Mouse (Mus musculus): ENCODE measurements around the gene Myh7.
"Not testable (repeated sequence)": the region's sequence is repeated elsewhere in the genome, so short reads cannot be mapped to it uniquely, and the experiment has no call there.

Myh7 gene

DNA sequence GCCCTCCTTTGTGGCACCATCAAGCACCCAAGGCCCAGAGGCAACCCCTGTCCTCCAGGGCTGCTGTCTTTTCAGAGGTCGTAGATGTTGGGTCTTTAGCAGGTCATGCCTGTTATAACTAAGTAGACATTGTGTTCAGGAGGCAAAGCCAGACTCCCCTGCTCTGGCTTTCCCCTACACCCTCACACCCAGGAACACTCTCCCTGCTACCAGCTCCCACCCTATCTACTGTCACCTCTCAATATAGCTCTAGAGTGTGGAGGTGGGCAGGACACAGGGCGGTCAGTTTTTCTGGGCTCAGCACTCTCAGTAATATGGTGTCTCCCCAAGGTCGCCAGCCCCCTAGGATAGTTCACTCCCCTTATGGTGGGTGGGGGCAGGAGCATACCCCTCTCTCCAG, 26.6 kb downstream of the Myh7 start:
- no peak for DNase-seq

DNA sequence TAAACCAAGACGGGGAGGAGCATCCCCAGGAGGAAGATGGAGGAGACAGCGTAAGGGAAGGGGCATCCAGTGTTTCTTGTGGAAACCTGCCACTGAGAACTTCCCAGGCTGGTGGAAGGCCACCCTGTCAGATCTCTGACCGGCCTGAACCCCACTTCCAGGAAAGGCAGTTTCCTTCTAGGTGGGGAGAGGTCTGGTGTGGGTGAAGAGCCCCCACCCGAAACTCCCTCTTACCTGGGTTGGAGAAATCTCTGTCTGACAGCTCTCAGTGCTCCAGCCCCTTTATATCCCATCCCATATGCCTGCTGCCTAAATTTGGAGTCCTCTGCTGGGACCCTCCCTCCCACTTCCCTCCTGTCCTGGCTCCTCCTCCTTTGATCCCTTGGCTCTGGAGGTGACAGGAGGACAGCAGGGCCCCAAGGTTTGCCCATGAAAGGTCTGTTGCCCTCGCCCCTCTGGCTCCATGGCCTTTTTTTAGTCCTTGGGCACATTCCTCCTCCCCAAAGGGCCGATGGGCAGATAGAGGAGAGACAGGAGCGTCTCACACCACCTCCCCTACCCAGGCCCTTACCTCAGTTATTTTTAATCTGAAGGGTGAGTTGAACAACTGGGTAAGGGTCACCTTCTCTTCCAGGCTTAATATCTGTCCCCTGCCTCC, 28.0 kb downstream of the Myh7 start, which contains the start of gene Myh6:
Gene Myh6 (minus strand): TSS at position 608 of the 658 bp plus-strand sequence.
- DNase-seq: no peak

DNA sequence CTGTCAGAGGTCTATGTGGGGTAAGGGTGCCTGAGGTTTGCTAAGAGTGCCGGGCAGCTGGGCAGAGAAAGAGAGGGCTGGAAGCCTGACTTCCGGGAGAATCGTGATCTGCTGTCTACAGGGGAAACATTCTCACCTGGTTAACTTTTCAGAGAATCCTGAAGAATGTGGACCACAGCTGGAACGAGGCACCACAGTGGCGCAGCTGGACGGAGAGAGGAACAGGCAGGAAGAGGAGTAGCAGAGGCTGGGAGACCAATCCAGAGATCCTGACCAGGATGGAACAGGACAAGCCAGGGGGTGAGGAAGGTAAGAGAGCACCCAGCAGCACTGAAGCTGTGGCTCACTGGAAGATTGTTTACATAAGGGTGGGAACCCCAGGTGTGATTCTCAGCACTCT, 28.8 kb downstream of the Myh7 start:
- no peak for DNase-seq

DNA sequence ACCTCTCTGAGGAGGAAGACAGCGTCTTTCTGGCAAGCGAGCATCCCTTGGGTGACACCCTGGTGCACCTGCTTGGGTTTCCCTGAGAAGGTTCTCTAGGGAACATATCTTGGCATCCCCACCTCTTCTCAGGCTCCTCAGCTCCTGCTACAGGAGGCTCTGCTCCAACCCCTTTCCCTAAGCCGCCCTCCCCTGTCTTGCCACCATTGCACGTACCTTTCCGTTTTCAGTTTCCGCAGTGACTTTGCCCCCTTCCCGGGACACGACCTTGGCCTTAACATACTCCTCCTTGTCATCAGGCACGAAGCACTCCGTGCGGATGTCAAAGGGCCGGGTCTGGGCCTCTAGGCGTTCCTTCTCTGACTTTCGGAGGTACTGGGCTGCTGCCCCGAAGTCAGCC, 29.4 kb downstream of the Myh7 start:
- no peak for DNase-seq

DNA sequence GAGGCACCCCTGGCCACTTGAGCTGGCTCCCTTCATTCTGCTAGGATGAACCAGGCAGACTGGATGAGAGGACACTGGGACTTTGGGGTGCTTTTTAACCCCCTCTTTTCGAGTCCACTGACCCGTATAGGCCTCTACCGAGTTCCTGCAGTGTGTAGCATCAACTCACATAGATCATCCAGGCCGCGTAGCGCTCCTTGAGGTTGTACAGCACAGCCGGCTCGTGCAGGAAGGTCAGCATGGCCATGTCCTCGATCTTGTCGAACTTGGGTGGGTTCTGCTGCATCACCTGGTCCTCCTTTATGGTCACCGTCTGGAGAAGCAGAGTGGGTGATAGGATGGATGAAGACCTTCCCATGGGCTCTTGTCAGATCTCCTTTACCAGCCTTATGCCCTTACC, 30.7 kb downstream of the Myh7 start:
- no peak for DNase-seq

DNA sequence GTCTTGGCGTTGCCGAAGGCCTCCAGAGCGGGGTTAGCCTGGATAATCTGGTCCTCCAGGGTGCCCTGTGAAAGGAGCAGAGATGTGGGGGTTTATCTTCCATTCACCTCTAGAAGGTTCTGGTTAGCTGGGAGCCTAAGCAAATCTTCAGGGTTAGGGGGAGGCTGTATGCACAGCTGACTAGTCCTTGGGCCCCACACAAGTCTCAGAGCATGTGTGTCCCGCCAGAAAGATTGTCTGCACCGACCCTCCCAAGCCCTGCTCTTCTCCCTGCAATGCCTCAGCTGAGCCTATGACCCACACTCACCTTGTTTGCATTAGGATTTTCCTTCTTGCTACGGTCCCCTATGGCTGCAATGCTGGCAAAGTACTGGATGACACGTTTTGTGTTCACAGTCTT, 31.7 kb downstream of the Myh7 start:
- no peak for DNase-seq

DNA sequence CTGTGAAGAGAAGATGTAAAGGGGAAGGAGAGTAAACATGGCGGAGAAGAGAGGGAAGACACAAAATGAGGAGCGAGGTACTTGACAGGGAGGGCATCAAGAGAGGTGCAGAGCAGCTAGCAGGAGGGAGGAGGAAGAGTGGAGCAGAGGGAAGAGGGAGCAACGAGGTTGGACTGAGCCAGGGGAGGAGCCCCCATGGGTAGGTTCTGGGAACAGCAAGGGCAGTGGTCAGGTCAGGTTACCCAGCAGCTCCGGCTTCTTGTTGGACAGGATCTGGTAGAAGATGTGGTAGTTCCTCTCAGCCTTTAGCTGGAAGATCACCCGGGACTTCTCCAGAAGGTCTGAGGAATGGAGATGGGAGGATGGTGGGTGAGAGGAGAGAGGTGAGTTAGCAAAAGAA, 32.9 kb downstream of the Myh7 start:
- DNase-seq: no peak

DNA sequence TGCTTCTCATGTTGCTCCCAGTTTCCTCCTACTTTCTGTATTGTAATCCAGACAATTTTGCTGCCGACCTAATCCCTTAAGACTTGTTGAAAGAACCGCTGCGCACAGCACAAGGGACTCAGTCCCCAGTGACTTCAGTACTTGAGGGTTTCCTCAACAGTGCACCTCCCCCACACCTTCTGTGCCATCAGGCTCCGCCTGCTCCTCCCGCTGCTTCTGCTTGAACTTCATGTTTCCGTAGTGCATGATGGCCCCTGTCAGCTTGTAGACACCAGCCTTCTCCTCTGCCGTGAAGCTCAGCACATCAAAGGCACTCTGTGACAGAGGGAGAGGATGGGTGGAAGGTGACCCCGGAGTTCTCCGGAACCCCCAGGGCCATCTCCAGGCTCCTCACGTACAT, 33.7 kb downstream of the Myh7 start:
- no peak for DNase-seq

DNA sequence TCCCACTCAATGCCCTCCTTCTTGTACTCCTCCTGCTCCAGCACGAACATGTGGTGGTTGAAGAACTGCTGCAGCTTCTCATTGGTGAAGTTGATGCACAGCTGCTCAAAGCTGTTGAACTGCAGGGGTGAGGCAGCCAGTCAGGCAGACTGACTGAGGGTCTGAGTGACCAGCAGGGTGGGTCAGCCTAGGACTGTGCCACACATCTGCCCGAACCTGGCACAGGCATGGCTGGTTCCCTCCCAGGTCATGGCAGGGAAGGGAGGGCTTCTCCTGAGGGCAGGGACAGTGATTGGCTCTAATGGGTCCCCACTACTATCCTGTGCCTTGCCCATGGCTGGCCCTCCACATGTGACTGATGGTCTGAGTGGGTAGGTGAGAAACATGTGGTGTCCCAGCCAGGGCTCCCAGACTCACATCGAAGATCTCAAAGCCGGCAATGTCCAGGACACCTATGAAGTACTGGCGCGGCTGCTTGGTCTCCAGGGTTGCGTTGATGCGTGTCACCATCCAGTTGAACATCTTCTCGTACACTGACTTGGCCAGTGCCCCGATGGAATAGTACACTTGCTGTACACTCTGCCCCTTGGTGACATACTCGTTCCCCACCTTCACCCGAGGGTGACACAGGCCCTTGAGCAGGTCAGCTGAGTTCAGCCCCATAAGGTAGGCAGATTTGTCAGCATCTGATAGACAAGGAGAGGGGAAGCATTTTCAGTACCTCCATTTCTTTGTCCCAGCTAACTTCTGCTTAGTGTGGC, 34.4 kb downstream of the Myh7 start:
- DNase-seq: not testable (repeated sequence)

DNA sequence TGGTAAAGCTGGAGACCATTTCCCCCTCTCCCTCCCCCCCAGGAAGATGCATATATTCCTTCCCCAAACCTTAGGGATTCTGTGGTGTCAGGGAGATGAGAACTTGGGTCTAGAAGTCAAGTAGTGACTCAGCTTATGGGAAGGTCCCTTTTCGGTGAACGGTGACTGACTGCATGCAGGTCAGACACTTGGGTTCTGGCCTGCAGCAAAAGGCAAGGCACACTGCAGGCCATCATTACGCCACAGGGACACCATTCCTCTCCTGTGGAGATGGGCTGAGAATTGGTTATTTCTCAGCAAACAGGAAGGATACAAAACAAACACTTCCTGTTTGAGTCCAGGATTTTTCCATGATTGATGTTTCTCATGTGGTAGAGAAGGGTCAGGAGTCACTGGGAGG, 35.2 kb downstream of the Myh7 start:
- DNase-seq: no peak

DNA sequence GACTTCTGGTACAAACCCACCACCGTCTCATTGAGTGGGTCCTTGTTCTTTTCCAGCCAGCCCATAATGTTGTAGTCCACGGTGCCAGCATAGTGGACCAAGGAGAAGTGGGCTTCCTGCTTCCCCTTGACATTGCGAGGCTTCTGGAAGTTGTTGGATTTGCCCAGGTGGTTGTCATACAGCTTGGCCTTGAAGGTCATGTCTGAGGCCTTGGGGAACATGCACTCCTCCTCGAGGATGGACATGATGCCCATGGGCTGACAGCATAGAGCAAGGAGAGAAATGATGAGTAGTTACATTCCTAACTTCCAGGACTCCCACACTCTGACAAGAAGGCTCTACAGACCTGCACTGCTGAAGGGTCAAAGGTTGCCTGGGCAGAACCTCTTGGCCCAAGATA, 35.9 kb downstream of the Myh7 start:
- DNase-seq: no peak

DNA sequence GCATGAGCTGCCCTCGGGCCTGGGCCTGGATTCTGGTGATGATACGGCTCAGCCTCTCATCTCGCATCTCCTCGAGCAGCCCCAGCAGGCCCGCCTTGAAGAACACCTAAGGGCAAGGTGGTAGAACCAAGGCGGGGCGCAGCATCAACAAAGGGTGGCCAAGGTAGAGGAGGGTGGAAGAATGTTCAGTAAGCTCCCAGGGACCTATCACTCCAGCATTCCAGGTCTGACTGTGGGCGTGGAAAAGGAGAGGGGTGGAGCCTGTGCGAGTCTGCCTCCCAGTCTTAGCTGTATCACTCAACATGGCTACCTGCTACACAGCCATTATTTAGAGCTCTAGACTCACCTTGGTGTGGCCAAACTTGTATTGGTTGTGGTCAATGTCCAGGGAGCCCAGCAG, 37.9 kb downstream of the Myh7 start:
- no peak for DNase-seq

DNA sequence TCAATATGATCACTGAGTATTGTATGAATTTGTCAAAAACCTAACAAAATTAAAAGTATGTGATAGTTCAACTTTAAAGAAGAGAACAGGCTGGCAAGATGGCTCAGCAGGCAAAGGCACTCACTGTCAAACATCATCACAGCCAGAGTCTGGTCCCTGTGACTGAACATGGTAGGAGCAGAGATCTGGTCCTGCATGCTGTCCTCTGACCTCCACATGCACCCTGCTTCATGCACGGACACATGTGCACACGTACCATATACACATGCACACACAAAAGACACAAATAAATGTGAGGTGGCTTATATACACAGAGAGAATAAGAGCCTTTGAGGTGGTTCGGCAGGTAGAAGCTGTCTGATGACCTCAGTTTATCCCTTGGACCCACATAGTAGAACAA, 38.9 kb downstream of the Myh7 start:
- no peak for DNase-seq

DNA sequence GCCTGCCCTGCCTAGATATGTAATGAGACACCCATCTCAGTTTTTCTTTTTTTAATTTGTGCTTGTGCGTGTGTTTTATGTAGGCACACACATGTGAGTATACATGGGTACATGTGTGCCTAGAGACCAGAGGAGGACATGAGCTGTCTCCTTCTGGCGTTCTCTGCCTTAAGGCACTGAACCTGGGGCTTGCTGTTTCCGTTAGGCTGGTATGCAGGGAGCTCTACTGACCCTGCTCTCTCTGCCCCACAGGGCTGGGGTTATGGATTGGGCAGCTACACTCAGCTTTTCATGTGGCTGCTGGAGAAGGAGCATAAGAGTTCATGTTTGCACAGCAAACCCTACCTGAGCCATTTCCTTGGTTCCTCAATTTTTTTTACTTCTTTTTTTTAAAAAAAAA, 40.0 kb downstream of the Myh7 start:
- DNase-seq: no peak

DNA sequence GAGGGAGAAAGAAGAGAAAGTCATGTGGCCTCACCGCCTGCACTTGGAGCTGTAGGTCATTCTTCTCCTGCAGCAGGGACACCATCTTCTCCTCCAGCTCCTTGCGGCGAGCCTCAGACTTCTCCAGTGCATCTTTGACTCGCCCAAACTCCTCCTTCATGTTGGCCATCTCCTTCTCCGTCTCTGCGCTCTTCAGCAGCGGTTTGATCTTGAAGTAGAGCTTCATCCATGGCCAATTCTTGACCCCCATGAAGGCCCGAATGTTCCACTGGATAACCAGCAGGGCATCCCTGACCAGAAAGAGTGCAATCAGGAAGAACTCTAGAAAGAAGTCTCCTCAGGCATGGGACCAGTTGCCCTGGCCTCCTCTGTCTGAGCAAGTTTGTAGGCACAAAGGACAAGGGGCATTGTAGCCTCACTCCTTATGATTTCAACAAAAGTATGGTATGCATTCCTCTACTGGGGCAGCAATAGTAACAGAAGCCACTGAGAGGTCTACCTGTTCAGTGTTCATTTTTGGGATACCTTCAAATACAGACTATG, 40.7 kb downstream of the Myh7 start:
- no peak for DNase-seq

DNA sequence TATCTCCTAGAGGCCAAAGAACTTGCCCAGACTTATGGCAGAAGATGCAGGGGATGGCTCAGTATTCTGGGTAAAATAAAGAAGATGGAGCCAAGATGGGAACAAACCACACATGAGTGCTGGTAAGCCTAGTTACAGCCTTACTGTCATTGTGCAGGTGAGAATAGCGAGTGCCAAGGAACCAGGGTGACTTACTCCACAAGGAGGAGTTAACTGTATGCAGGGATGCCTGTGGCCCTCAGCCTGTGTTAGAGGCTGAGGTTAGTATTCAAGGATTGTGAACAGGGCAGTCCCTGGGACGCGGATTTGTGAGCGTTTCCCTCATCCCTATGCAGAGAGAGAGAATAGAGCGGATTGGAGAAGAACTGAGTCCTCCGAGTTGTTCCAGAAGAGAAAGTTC, 42.8 kb downstream of the Myh7 start:
- no peak for DNase-seq

DNA sequence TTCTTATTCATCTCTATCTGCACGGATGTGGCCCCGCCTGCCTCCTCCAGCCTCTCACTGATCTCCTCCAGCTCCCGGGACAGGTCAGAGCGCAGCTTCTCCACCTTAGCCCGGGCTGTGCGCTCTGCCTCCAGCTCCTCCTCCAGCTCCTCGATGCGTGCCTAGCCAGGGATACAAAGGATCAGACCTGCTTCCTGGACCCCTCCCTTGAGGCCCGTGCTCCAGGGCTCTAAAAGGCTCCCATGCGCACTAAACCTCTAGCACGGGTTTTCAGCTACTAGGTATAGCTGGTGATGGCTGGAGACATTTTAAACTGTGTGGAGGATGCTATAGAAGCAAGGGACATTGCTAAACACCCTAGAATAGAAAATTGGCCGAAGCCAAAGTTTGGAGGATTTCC, 43.9 kb downstream of the Myh7 start:
- DNase-seq: no peak

DNA sequence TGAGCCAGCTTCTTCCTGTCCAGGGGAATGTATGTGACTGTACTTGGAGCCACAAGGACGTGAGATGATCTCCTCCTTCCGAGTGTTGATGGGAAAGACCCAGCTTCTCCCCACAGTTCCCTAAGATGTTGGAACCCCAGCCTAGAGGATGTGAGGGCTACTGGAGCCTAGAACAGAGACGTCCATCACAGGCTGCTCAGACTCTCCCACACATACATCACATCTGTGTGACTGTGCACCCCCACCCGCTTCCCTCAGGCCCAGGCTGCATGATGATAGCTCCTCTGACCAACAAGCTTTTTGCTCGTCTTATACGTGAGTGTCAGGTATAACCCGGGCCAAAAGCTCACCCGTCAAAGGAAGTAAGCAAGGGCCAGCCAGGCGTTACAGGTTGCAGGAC, 45.6 kb downstream of the Myh7 start:
- no peak for DNase-seq

DNA sequence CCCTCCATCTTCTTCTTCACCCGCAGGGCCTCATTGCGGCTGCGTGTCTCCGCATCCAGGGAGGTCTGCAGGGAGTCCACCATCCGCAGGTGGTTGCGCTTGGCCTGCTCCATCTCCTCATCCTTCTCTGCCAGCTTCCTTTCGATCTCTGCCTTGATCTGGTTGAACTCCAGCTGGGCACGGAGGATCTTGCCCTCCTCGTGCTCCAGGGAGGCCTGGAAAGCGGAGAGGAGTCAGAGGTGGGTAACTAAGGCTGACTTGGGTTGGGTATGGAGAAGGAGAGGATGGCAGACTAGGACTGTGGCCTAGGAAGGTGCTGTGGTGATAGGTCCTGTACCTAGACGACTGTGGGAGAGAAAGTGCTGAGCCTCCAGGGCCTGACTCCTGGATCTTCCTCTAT, 47.4 kb downstream of the Myh7 start:
- DNase-seq: not testable (repeated sequence)

DNA sequence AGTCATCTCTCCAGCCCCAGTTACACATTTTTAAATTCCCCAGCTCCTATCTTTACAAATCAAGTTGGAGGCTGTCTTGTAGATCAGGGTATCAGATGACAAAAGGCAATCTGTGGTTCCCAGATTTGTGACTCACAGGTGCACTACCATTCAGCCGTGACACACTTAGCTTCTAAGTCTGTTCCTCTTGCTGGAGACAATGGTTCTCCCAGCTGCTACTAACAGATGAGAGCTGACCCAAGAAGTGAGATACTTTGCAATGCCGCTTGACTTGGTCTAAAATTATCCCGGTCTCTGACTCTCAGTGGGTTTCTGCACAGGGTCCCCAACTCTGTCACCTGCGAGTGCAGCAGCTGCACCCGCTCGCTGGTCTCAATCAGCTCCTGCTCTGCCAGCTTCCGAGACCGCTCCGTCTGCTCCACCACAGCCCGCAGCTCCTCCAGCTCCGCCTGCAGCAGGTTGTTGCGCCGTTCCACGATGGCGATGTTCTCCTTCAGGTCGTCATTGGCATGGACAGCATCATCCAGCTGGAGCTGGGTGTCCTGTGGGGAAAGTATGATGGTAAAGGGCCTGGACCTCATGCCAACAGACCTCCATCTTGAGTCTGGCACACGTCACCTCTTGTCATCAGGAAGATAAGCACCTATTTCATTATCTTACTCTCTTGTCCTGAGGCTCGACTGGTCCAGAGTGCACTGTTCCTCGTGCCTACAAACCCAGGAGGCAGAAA, 48.3 kb downstream of the Myh7 start:
- no peak for DNase-seq

DNA sequence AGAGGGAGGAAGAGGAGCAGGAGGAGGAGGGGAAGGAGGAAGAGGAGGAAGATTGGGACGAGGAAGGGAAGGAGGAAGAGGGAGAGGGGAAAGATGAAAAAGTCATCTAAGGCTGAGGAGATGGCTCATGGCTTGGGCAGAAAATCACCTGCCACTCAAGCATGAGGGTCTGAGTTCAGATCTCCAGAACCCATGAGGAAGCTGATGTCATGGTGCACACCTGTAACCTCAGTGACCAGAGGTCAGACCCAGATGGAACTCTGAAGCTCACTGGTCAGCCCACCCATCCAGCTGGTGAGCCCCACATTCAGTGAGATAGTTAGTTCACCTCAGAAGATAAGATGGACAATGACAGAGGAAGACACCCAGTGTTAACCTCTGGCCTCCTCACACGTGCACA, 49.5 kb downstream of the Myh7 start:
- no peak for DNase-seq

DNA sequence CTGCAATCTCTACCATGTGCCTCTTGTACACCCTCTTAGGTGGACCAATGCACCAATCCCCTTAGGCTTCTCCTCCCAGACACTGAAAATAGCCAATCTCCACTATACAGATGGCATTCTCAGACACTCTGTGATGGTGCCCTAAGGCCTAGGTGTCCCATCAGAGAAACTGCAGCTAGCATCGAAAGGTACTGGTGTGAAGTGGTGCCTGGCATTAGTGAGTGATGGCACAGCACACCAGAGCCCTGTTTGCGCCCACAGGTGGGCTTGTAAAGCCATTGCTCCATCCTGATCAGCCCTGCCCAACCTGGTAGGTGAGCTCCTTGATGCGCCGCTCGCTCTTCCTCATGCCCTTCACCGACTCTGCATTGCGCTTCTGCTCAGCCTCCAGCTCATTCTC, 50.5 kb downstream of the Myh7 start:
- DNase-seq: no peak

DNA sequence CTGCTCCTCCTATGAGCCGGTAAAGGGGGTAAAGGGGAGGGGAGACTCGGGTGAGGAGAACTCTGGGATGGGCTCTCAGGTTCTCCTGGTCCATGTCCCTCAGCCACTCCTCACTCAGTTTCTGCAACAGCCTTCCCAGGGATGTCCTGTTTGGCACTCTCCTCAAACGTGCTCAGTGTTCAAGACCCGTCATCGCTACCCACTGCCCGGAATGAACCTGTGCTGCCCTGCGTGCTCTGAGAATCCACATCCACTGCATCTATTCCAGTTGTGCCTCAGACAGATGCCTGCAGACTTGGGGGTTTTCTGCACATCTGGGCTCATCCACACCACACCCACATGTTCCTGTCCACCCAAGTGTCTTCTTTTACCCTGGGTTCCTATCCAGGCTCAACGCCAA, 51.9 kb downstream of the Myh7 start:
- no peak for DNase-seq
